In genomic region chr14:58018869-58019268, GRCm38 (mm10) we compare ENCODE assay signal across 9 mouse cellular contexts. TPM values are rescaled to one million over a fixed set of nuclear protein-coding genes. Genes with fewer than 3 reads are reported as not detected.
DNase-seq lines count a peak whose midpoint lies in the region; TF ChIP-seq lines count a peak whose summit lies in the region.
"Had no signal": no experiment of that assay in that cellular context is flagged by ENCODE, and none has a peak within 500 bp of the region (broad histone marks: within the 10 kb centered on the region; RNA-seq: fewer than 3 reads in every experiment).

No protein-coding gene starts in this region.

- H3K79me3 ChIP-seq in C2C12 (ENCODE audit: low read depth): no peaks in the 10 kb centered on the region

- no peaks in the 10 kb centered on the region for H3K36me3 ChIP-seq in C2C12 (ENCODE audit: control insufficient read depth, insufficient read depth)

- H3K27me3 ChIP-seq in C2C12 (ENCODE audit: control insufficient read depth, insufficient read depth, insufficient read length): no peaks in the 10 kb centered on the region

- H3K79me2 ChIP-seq in C2C12 (ENCODE audit: control insufficient read depth, insufficient read depth): no peaks in the 10 kb centered on the region

- TF ChIP-seq CTCF in C2C12 (IDR thresholded peaks at IDR 0.05; ENCODE audit: control insufficient read depth, insufficient read depth, insufficient read length): peak; percentile 69

- intact Hi-C loops in gastrocnemius, postnatal 36 days (cut with DNase I): no loop called here

- peak; percentile 25 for DNase-seq in heart, postnatal 4 days
- DNase-seq in heart, adult 18-20 months: no peak
- peak; percentile 78 for DNase-seq in ZHBTc4 (ENCODE audit: low read depth, low spot score)
- peak; percentile 50 to 59 for DNase-seq in kidney, postnatal 36 days
- DNase-seq in spleen, postnatal 10 days (ENCODE audit: low spot score in 2 of 2): no peak
- no peak for DNase-seq in gastrocnemius, postnatal 36 days
- DNase-seq in layer of hippocampus, adult 11-12 months (ENCODE audit: low spot score): no peak

- no peak overlapping the region for H3ac ChIP-seq in C2C12 (ENCODE audit: control insufficient read depth, insufficient read length, low read depth)

- H3K4me3 ChIP-seq in C2C12 (ENCODE audit: insufficient read depth, poor library complexity, severe bottlenecking): no peak overlapping the region

TF ChIP-seq in C2C12, 6 proteins besides CTCF, POLR2A, EP300 and RAD21:
- TF ChIP-seq MYOD1 (IDR thresholded peaks at IDR 0.05; ENCODE audit: control insufficient read depth, insufficient read length, low read depth) (no peak), MAX (IDR thresholded peaks at IDR 0.05) (no peak), FOSL1 (IDR thresholded peaks at IDR 0.05; ENCODE audit: insufficient read depth, low read length, poor library complexity, severe bottlenecking) (no peak), MYOG (IDR thresholded peaks at IDR 0.05; ENCODE audit: control insufficient read depth, extremely low read depth, insufficient read length) (no peak), USF1 (IDR thresholded peaks at IDR 0.05; ENCODE audit: low read depth) (no peak), CEBPB (IDR thresholded peaks at IDR 0.05; ENCODE audit: low read depth) (no peak)

RNA-seq across cellular contexts. Expression of gene Micu2, which starts 19.8 kb away (rescaled TPM):
- 10 to 100 TPM; 70.5 to 73.4 TPM for total RNA-seq in heart, postnatal 4 days (2021)
- 10 to 100 TPM; 77.3 to 83.5 TPM for total RNA-seq in heart, adult 18-20 months (2021)
- 33.2 TPM for polyA plus RNA-seq in C2C12 (2012; fragmentation: generic; extraction: Trizol)
- total RNA-seq in gastrocnemius, postnatal 36 days (2021): 10 to 100 TPM; 30.1 to 31.9 TPM

RNA-seq across cellular contexts. Expression of gene Fgf9, which starts 51.5 kb away (rescaled TPM):
- total RNA-seq in heart, postnatal 4 days (2021): 1 to 10 TPM; 7.7 to 8.3 TPM
- total RNA-seq in heart, adult 18-20 months (2021): 1 to 10 TPM; 7.1 TPM
- 0.05 TPM for polyA plus RNA-seq in C2C12 (2012; fragmentation: generic; extraction: Trizol)
- total RNA-seq in gastrocnemius, postnatal 36 days (2021): 1 to 10 TPM in 1 of 2 experiments, under 1 TPM in 1; 0.62 to 1.4 TPM
- total RNA-seq: monocyte, adult 5-6 weeks had no signal

Comparison
In these comparisons a context has a peak if more than half of its experiments do, and no peak if none do; other contexts are left out.
1. DNase-seq: peak in heart, postnatal 4 days (single experiment), ZHBTc4 (single experiment) and kidney, postnatal 36 days (2 of 2); none in heart, adult 18-20 months (0 of 2), spleen, postnatal 10 days (0 of 2), gastrocnemius, postnatal 36 days (0 of 2) and layer of hippocampus, adult 11-12 months (single experiment).